Mouse (Mus musculus): ENCODE data around the gene Cmc2.

DNA sequence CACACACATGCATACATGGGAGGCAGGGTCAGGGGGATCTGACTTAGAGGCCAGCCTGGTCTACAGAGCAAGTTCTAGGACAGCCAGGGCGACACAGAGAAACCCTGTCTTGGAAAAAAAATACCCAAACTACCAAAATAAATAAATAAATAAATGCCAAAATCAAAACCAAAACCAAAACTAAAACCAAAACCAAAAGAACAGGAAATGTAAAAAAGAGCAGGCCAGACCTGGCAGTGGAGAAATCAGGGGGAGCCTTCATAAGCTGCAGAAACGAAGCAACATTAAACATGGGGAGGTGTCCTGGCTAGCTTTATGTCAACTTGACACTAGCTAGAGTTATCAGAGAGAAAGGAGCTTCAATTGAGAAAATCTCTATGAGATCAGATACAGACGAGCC lies 29.1 kb downstream of the Cmc2 start:
- TF ChIP-seq CTCF (IDR thresholded peaks at IDR 0.05): no peak
- TF ChIP-seq POLR2A (IDR thresholded peaks at IDR 0.05; ENCODE audit: insufficient read depth, low read depth, low read length): no peak
